Mouse (Mus musculus): ENCODE data around the gene Armh3. TPM values are rescaled to one million over a fixed set of nuclear protein-coding genes. Genes with fewer than 3 reads are reported as not detected.

Gene Armh3
- polyA plus RNA-seq, 2 experiments = 13.6 to 13.7 TPM

DNA sequence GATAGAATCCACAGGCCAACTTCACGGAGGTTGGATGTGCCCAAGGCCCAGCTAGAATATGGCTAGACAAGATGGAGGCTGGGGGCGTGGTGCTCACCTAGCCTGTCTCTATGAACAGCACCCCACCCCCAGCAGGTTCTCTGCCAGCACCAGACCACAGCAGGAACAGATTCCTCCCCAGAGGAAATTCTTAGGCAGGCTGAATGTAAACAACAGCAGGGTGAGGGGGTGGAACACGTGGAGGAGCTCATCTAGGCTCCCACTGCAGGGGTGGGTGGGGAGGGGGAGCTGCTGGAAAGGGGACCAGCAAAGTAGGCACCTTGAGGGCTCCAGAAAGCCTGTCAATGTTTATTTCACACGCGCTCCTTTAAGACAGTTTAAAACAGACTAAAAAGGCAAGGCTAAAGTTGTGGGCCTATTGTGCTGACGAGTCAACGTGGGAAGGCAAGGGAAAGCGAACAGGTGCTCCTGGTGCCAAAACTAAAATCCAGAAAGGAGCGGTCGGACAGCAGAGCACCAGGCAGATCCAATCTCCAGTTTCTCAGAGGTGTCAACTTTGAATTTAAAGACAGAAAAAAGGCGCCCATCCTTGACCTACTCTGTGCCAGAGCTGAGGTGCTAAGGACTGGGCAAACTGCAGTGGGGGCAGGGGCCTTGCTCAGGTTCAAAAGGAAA lies 180.3 kb downstream of the Armh3 start:
- DNase-seq (ENCODE audit: low spot score) (no peak), ATAC-seq (ENCODE audit: low FRiP score, low read depth) (no peak)
- no peaks in the 10 kb centered on the region for H3K9me3 ChIP-seq (ENCODE audit: control insufficient read depth, low read length)
- peaks cover 17% of the 10 kb centered on the region for H3K4me1 ChIP-seq (ENCODE audit: control insufficient read depth, insufficient read depth, low read length)
- H3K27me3 ChIP-seq (ENCODE audit: control insufficient read depth, insufficient read depth, low read length) = peaks cover 10% of the 10 kb centered on the region
- TF ChIP-seq POLR2A (IDR thresholded peaks at IDR 0.05; ENCODE audit: borderline replicate concordance, extremely low read depth, insufficient read depth, insufficient read length) = no peak
- peaks cover 6% of the 10 kb centered on the region for H3K36me3 ChIP-seq (ENCODE audit: control insufficient read depth, insufficient read depth, low read length)
- H3K9ac ChIP-seq (ENCODE audit: low read depth, low read length, severe bottlenecking) = no peak overlapping the region
- H3K27ac ChIP-seq (replicated peaks; ENCODE audit: low read depth, low read length) = no peak overlapping the region
- no peak overlapping the region for H3K4me3 ChIP-seq (replicated peaks; ENCODE audit: low read length)
- H3K4me2 ChIP-seq (replicated peaks; ENCODE audit: low read depth, low read length, severe bottlenecking) = no peak overlapping the region
- 76% methylated on average over 11 of the region's 11 CpGs for WGBS

DNA sequence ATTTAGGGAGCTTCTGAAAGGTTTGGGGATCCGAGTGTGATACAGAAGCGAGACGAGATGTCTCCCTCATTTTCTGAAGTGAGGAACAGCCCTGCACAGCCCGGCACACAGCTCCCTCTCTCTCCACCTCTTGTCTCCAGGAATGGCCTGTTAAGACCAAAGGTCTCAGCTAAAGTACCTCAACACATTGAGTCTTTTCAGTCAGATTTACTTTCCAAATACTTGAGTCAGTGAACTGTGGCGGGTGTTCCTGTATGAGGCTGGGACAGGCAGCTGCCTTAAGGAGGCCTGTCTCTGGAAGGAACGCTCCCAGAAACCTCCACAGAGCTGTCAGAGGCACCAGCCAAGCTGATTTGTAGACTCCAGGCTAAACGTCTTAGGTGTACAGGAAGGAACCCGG lies 181.6 kb downstream of the Armh3 start:
- no peak overlapping the region for H3K27ac ChIP-seq (replicated peaks; ENCODE audit: low read depth, low read length)

GRCm38 (mm10) chr19:45815831-45816405 lies 182.4 kb downstream of the Armh3 start, which contains the start of gene Kcnip2:
Gene Kcnip2 (minus strand): TSS chr19:45816061.
- no peak for TF ChIP-seq POLR2A (IDR thresholded peaks at IDR 0.05; ENCODE audit: borderline replicate concordance, extremely low read depth, insufficient read depth, insufficient read length)
- DNase-seq (ENCODE audit: low spot score) (peak; percentile 45), ATAC-seq (ENCODE audit: low FRiP score, low read depth) (peak; percentile 61; the same call in 1 of the 2 replicates)
- Histone ChIP-seq H3K9me3 (ENCODE audit: control insufficient read depth, low read length) (no peaks in the 10 kb centered on the region), H3K4me2 (replicated peaks; ENCODE audit: low read depth, low read length, severe bottlenecking) (peak within 1 kb of the TSS; percentile 78), H3K27ac (replicated peaks; ENCODE audit: low read depth, low read length) (no peak within 1 kb of the TSS), H3K4me3 (replicated peaks; ENCODE audit: low read length) (peak within 1 kb of the TSS; percentile 34), H3K27me3 (ENCODE audit: control insufficient read depth, insufficient read depth, low read length) (peaks cover 10% of the 10 kb centered on the region), H3K4me1 (ENCODE audit: control insufficient read depth, insufficient read depth, low read length) (peaks cover 21% of the 10 kb centered on the region), H3K9ac (ENCODE audit: low read depth, low read length, severe bottlenecking) (peak within 1 kb of the TSS; percentile 50), H3K36me3 (ENCODE audit: control insufficient read depth, insufficient read depth, low read length) (peaks cover 6% of the 10 kb centered on the region)
- 0% methylated on average over 20 of the region's 29 CpGs for WGBS

More for the DNA sequence above, 181.6 kb downstream of the Armh3 start:
- no peak for DNase-seq (ENCODE audit: low spot score)
- H3K4me3 ChIP-seq (replicated peaks; ENCODE audit: low read length) = no peak overlapping the region
- no peaks in the 10 kb centered on the region for H3K9me3 ChIP-seq (ENCODE audit: control insufficient read depth, low read length)
- peak overlapping the region; percentile 78; the same call in 1 of the 2 replicates for H3K4me2 ChIP-seq (replicated peaks; ENCODE audit: low read depth, low read length, severe bottlenecking)
- no peak for TF ChIP-seq POLR2A (IDR thresholded peaks at IDR 0.05; ENCODE audit: borderline replicate concordance, extremely low read depth, insufficient read depth, insufficient read length)
- no peak overlapping the region for H3K9ac ChIP-seq (ENCODE audit: low read depth, low read length, severe bottlenecking)
- H3K27me3 ChIP-seq (ENCODE audit: control insufficient read depth, insufficient read depth, low read length) = peaks cover 10% of the 10 kb centered on the region
- peaks cover 21% of the 10 kb centered on the region for H3K4me1 ChIP-seq (ENCODE audit: control insufficient read depth, insufficient read depth, low read length)
- 26% methylated on average over 8 of the region's 8 CpGs for WGBS
- peaks cover 6% of the 10 kb centered on the region for H3K36me3 ChIP-seq (ENCODE audit: control insufficient read depth, insufficient read depth, low read length)
- ATAC-seq (ENCODE audit: low FRiP score, low read depth) = no peak

- Histone ChIP-seq H3K4me2 (replicated peaks; ENCODE audit: low read depth, low read length, severe bottlenecking) (peak overlapping the region; percentile 78; the same call in 1 of the 2 replicates), H3K9me3 (ENCODE audit: control insufficient read depth, low read length) (no peaks in the 10 kb centered on the region), H3K9ac (ENCODE audit: low read depth, low read length, severe bottlenecking) (no peak overlapping the region), H3K4me3 (replicated peaks; ENCODE audit: low read length) (no peak overlapping the region), H3K27me3 (ENCODE audit: control insufficient read depth, insufficient read depth, low read length) (peaks cover 10% of the 10 kb centered on the region), H3K27ac (replicated peaks; ENCODE audit: low read depth, low read length) (no peak overlapping the region), H3K4me1 (ENCODE audit: control insufficient read depth, insufficient read depth, low read length) (peaks cover 21% of the 10 kb centered on the region), H3K36me3 (ENCODE audit: control insufficient read depth, insufficient read depth, low read length) (peaks cover 6% of the 10 kb centered on the region)
- DNase-seq (ENCODE audit: low spot score) = no peak
- WGBS = 31% methylated on average over 10 of the region's 10 CpGs
- no peak for ATAC-seq (ENCODE audit: low FRiP score, low read depth)
- no peak for TF ChIP-seq POLR2A (IDR thresholded peaks at IDR 0.05; ENCODE audit: borderline replicate concordance, extremely low read depth, insufficient read depth, insufficient read length)
Observed at GRCm38 (mm10) chr19:45815170-45815569, 183.1 kb downstream of the Armh3 start.

DNA sequence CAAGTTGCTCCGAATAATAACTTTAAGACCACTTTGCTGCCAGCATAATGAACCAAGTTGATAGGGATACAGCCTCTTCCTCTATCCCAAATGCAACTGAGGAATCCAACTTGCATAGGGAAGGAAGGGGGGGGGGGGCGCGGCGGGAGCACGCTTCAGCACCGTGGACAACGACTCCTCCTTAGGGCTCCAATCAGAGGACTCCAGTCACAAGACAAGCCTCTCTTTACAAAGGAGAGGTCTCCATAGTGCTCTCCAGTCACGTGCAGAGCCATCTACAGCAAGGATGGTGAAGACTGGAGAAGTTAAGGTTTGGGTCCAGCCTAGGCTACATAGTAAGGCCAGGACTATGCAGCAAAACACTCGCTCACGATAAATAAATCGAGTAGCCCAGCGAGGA lies 184.5 kb downstream of the Armh3 start:
- 16% methylated on average over 10 of the region's 12 CpGs for WGBS
- peaks cover 21% of the 10 kb centered on the region for H3K4me1 ChIP-seq (ENCODE audit: control insufficient read depth, insufficient read depth, low read length)
- H3K4me3 ChIP-seq (replicated peaks; ENCODE audit: low read length) = no peak overlapping the region
- peak; percentile 63 for DNase-seq (ENCODE audit: low spot score)
- no peak for TF ChIP-seq POLR2A (IDR thresholded peaks at IDR 0.05; ENCODE audit: borderline replicate concordance, extremely low read depth, insufficient read depth, insufficient read length)
- H3K9me3 ChIP-seq (ENCODE audit: control insufficient read depth, low read length) = no peaks in the 10 kb centered on the region
- H3K4me2 ChIP-seq (replicated peaks; ENCODE audit: low read depth, low read length, severe bottlenecking) = no peak overlapping the region
- H3K27ac ChIP-seq (replicated peaks; ENCODE audit: low read depth, low read length) = no peak overlapping the region
- peaks cover 10% of the 10 kb centered on the region for H3K27me3 ChIP-seq (ENCODE audit: control insufficient read depth, insufficient read depth, low read length)
- ATAC-seq (ENCODE audit: low FRiP score, low read depth) = peak; percentile 65; the same call in 1 of the 2 replicates
- peaks cover 5% of the 10 kb centered on the region for H3K36me3 ChIP-seq (ENCODE audit: control insufficient read depth, insufficient read depth, low read length)
- no peak overlapping the region for H3K9ac ChIP-seq (ENCODE audit: low read depth, low read length, severe bottlenecking)
